Mouse (Mus musculus): Measurements from ENCODE around the gene Fam163a.

Fam163a gene

DNA sequence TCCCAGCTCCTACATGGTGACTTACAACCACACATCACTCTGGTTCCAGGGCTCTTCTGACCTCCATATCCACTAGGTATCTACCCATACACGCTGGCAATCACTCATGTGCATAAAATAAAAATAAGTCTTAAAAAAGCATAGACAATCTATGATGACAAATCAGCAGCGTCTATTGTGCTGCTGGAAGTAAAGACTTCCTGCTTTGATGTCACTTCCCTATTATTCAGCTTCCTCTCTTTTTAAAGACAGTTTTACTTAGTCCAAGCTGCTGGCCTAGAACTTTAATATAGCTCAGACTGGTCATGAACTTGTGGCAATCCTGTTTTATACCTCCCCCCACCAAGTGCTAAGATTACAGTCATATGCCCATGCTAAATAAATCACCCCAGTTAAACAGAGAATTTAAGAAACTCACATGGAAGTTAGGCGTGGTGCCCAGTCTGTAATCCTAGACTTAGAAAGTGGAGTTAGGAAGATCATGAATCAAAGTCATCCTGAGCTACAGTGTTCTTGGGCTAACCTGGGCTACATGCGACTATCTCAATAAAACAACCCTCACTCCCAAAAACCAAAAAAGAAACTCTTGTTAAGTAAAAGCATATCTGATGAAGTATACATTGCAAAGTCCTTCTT, 176.4 kb downstream of the Fam163a start:
- DNase-seq (ENCODE audit: low spot score in 2 of 2) = no peak

DNA sequence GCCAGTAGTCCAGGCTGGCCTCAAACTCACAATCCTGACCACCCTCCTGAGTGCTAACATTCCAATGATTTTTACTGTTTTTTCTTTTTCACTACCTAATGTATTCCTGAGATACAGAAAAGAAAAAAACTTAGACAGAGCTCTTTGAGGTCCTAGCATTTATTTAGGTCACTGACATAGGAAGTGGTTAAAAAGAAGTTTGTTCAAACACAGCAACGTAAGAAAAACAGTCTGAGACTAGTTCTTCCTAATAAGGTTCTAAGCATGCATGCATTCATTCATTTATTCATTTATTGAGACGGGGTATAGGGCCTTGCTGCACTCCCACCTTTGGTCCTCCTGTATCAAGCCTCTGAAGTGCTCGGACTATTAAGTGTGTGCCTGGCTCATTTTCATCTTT, 177.0 kb downstream of the Fam163a start:
- no peak for DNase-seq (ENCODE audit: low spot score in 2 of 2)

All from right cerebral cortex, postnatal 10 days (tissue).